Mouse (Mus musculus) spleen, adult 2 months (tissue): ENCODE results near the gene Nbl1. TPM values are rescaled to one million over a fixed set of nuclear protein-coding genes. Genes with fewer than 3 reads are reported as not detected.

Experiments
- DNase-seq, 2 experiments: peaks; one replicate each; pipeline versions ENCODE4 v3.0.0 to v3.0.0-alpha.2; 2012 to 2021; ENCODE audit warnings: low spot score in 2 of 2, low read depth in 1 of 2
- H3K27ac ChIP-seq: fragments of 200-500 bp; 2 replicates; pipeline ENCODE4 v1.5.1; 2012; ENCODE audit warnings: low read length, inconsistent platforms; ENCODE audit not compliant: insufficient read depth
- H3K27me3 ChIP-seq: fragments of 200-500 bp; 2 replicates; pipeline ENCODE4 v1.6.1; 2012; ENCODE audit warnings: mild to moderate bottlenecking, moderate library complexity, low read length, inconsistent platforms; ENCODE audit not compliant: control insufficient read depth, insufficient read depth
- H3K36me3 ChIP-seq: fragments of 200-500 bp; 2 replicates; pipeline ENCODE4 v1.6.1; 2012; ENCODE audit warnings: mild to moderate bottlenecking, low read length, inconsistent platforms; ENCODE audit not compliant: control insufficient read depth, insufficient read depth
- H3K4me1 ChIP-seq: fragments of 200-500 bp; 2 replicates; pipeline ENCODE4 v1.6.1; 2011; ENCODE audit warnings: inconsistent platforms; ENCODE audit not compliant: control insufficient read depth, insufficient read depth, insufficient read length
- H3K4me3 ChIP-seq: fragments of 200-500 bp; 2 replicates; pipeline ENCODE4 v1.5.1; 2011; ENCODE audit warnings: mild to moderate bottlenecking, inconsistent platforms; ENCODE audit not compliant: insufficient read depth, insufficient read length; ENCODE audit errors: extremely low read depth
- CTCF ChIP-seq: fragments of 200-500 bp; IDR thresholded peaks from 2 replicates; pipeline ENCODE4 v1.5.1; 2011; ENCODE audit warnings: mild to moderate bottlenecking, inconsistent platforms; ENCODE audit not compliant: insufficient read depth, insufficient read length, insufficient replicate concordance; ENCODE audit errors: extremely low read depth
- POLR2A ChIP-seq: fragments of 200-500 bp; IDR thresholded peaks from 2 replicates; pipeline ENCODE4 v1.6.1; 2011; ENCODE audit warnings: low read depth, low read length, inconsistent platforms
- WGBS: fragments of 180-500 bp; shearing (Covaris S2); methylation state at CpG from one replicate; pipeline ENCODE4 v1.1.7; 2018; 5-methylcytosine and 5-hydroxymethylcytosine counted together
- polyA plus RNA-seq: library from polyadenylated mRNA; depleted of rRNA; stranded (reverse); fragments of >200 nt; gene quantifications from 2 replicates; pipeline ENCODE4 v1.2.3, GENCODE M21; 2012

Nbl1 gene
- polyA plus RNA-seq, 1 experiment, result 10.3 TPM

DNA sequence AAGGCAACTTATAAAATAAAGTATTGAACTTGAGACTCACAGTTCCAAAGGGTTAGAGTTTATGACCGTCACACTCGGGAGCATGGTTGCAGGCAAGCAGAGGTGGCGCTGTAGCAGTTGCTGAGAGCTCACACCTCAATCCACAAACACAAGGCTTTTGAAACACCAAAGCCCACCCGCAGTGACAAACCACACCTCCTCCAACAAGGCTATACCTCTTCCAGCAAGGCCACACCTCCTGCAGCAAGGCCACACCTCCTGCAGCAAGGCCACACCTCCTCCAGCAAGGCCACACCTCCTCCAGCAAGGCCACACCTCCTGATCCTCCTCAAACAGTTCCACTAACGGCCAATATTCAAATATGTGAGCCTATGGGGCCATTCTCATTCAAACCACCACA is 48.2 kb downstream of the Nbl1 start:
- H3K4me3 ChIP-seq, result no peak overlapping the region
- no peak overlapping the region for H3K27ac ChIP-seq
- no peaks in the 10 kb centered on the region for H3K27me3 ChIP-seq
- DNase-seq, result no peak
- no peaks in the 10 kb centered on the region for H3K4me1 ChIP-seq
- TF ChIP-seq CTCF (no peak), POLR2A (no peak)
- 95% methylated on average over 5 of the region's 5 CpGs for WGBS
- peaks cover 3% of the 10 kb centered on the region; the same call in 1 of the 2 replicates for H3K36me3 ChIP-seq

GRCm38 (mm10) chr4:139043600-139043999 is 49.2 kb downstream of the Nbl1 start:
- H3K36me3 ChIP-seq, result peaks cover 4% of the 10 kb centered on the region; the same call in 1 of the 2 replicates
- no peaks in the 10 kb centered on the region for H3K27me3 ChIP-seq
- no peaks in the 10 kb centered on the region for H3K4me1 ChIP-seq
- no peak for TF ChIP-seq CTCF
- TF ChIP-seq POLR2A, result no peak
- WGBS, result 34% methylated on average over 2 of the region's 2 CpGs
- no peak for DNase-seq
- no peak overlapping the region for H3K4me3 ChIP-seq
- H3K27ac ChIP-seq, result no peak overlapping the region

- 85% methylated on average over 5 of the region's 5 CpGs for WGBS
- no peak for TF ChIP-seq POLR2A
- no peak for TF ChIP-seq CTCF
Measured at GRCm38 (mm10) chr4:139042611-139043010, 50.2 kb downstream of the Nbl1 start.

GRCm38 (mm10) chr4:139040084-139040839 is 52.5 kb downstream of the Nbl1 start:
- H3K27me3 ChIP-seq, result no peaks in the 10 kb centered on the region
- WGBS, result 92% methylated on average over 10 of the region's 10 CpGs
- no peak for TF ChIP-seq POLR2A
- TF ChIP-seq CTCF, result no peak

More at GRCm38 (mm10) chr4:139042611-139043010, 50.2 kb downstream of the Nbl1 start:
- no peaks in the 10 kb centered on the region for H3K27me3 ChIP-seq
- H3K4me3 ChIP-seq, result no peak overlapping the region
- no peak for DNase-seq
- H3K4me1 ChIP-seq, result no peaks in the 10 kb centered on the region
- no peak overlapping the region for H3K27ac ChIP-seq
- peaks cover 5% of the 10 kb centered on the region; the same call in 1 of the 2 replicates for H3K36me3 ChIP-seq

DNA sequence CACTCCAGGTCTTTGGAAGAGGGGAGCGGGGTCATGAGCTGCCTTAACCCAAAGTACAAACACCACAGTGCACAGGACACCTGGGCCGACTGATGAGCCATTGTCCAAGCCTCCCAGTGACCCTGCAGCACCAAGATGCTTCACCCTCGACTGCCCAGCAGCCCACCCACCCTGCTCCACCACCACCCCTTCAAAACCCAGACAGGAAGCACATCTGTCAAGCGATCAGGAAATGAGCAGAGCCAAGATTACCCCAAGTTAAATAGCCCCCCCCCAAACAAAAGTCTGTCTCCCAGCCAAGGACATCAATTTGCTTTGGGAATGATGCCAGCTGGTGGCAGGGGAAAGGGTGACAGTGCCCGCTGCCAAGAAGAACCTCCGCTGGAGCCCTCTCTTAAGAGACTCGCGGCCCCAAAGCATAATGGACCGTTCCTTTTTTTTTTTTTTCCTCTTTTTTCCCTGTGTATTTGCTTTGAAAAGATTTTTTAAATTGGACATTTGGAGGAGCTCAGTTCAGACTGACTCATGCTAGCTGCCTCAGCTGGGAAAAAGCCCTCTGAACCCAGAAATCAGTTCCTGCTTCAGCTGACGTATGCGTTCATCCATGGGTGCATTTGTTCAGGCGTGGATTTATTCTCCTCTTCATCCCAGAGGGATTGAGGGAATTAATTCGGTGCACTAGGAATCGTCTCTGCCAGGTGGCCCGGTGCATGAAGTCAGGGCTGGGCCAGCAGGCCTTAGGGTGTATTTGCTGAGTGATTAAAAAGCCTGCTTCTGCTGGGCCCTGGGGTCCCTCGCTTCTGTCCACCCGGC is 54.8 kb downstream of the Nbl1 start:
- no peak for DNase-seq
- WGBS, result 67% methylated on average over 17 of the region's 17 CpGs
- Histone ChIP-seq H3K27me3 (no peaks in the 10 kb centered on the region), H3K36me3 (peaks cover 25% of the 10 kb centered on the region), H3K4me1 (no peaks in the 10 kb centered on the region), H3K4me3 (no peak overlapping the region), H3K27ac (no peak overlapping the region)
- TF ChIP-seq CTCF (no peak), POLR2A (no peak)

More at GRCm38 (mm10) chr4:139040084-139040839, 52.5 kb downstream of the Nbl1 start:
- no peak for DNase-seq
- Histone ChIP-seq H3K4me1 (no peaks in the 10 kb centered on the region), H3K4me3 (no peak overlapping the region), H3K27ac (no peak overlapping the region), H3K36me3 (peaks cover 18% of the 10 kb centered on the region)

DNA sequence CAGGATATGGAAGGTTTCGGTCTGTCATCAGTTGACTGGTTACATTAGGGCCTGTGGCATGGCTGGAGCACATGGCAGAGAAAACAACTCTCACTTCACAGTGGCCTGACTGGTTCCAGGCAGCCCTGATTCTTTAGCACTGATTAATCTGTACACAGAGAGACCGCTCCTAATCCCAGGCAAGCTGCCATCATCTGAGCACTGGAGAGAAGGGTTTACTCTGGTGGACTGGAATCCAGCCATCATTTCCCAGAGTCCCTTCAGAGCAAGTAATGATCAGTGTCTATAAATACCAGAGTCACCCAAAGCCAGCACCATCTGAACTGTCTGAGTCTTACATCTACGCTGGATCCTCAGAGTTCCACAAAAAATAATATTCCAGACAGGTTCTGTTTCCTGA is 57.0 kb downstream of the Nbl1 start:
- no peak overlapping the region for H3K27ac ChIP-seq
- no peak for DNase-seq
- no peaks in the 10 kb centered on the region for H3K27me3 ChIP-seq
- TF ChIP-seq POLR2A (no peak), CTCF (no peak)
- peaks cover 38% of the 10 kb centered on the region for H3K36me3 ChIP-seq
- no peaks in the 10 kb centered on the region for H3K4me1 ChIP-seq
- 91% methylated on average over 3 of the region's 3 CpGs for WGBS
- H3K4me3 ChIP-seq, result no peak overlapping the region
